Mouse (Mus musculus) limb, embryonic 11.5 days (tissue): Measurements from ENCODE around the gene Gm21870. TPM values are rescaled to one million over a fixed set of nuclear protein-coding genes. Genes with fewer than 3 reads are reported as not detected.
"Not testable (repeated sequence)": the region's sequence is repeated elsewhere in the genome, so short reads cannot be mapped to it uniquely, and the experiment has no call there.

Source experiments
- ATAC-seq: fragments of 200-750 bp; cut with Nextera tagmentation; 2 replicates; pipeline ENCODE4 v1.8.0; 2017; ENCODE audit warnings: low read depth; ENCODE audit not compliant: insufficient number of reproducible peaks, low FRiP score, low TSS enrichment
- DNase-seq: peaks from one replicate; pipeline ENCODE4 v3.0.0-alpha.2; 2015; ENCODE audit warnings: low spot score
- H3K27ac ChIP-seq: fragments of 300-500 bp; sonication (generic); replicated peaks from 2 replicates; pipeline ENCODE4 v1.5.1; 2014; ENCODE audit warnings: low read depth, mild to moderate bottlenecking, low read length
- H3K27me3 ChIP-seq: fragments of 300-500 bp; sonication (generic); 2 replicates; pipeline ENCODE4 v1.6.1; 2014; ENCODE audit warnings: mild to moderate bottlenecking, low read length, mixed read lengths; ENCODE audit not compliant: control insufficient read depth, insufficient read depth
- H3K36me3 ChIP-seq: fragments of 300-500 bp; sonication (generic); 2 replicates; pipeline ENCODE4 v1.6.1; 2014; ENCODE audit warnings: mild to moderate bottlenecking, low read length, moderate library complexity, mixed read lengths; ENCODE audit not compliant: control insufficient read depth, insufficient read depth
- H3K4me1 ChIP-seq: fragments of 300-500 bp; sonication (generic); 2 replicates; pipeline ENCODE4 v1.6.1; 2014; ENCODE audit warnings: low read length, mixed read lengths; ENCODE audit not compliant: control insufficient read depth, insufficient read depth
- H3K4me2 ChIP-seq: fragments of 300-500 bp; sonication (generic); 2 replicates; pipeline ENCODE4 v1.6.1; 2014; ENCODE audit warnings: low read depth, mild to moderate bottlenecking, moderate library complexity; ENCODE audit not compliant: severe bottlenecking
- H3K4me3 ChIP-seq: fragments of 300-500 bp; sonication (generic); 2 replicates; pipeline ENCODE4 v1.5.1; 2014; ENCODE audit warnings: low read depth, low read length
- H3K9ac ChIP-seq: fragments of 300-500 bp; sonication (generic); 2 replicates; pipeline ENCODE4 v1.6.1; 2014; ENCODE audit warnings: mild to moderate bottlenecking, low read length
- H3K9me3 ChIP-seq: fragments of 300-500 bp; sonication (generic); 2 replicates; pipeline ENCODE4 v1.6.1; 2016; ENCODE audit warnings: low read length; ENCODE audit not compliant: control insufficient read depth
- WGBS: fragments of 180-500 bp; shearing (Covaris S2); extraction: QIAGEN DNeasy Blood & Tissue Kit; methylation state at CpG from one replicate; pipeline ENCODE4 v1.1.7; 2014; 5-methylcytosine and 5-hydroxymethylcytosine counted together
- polyA plus RNA-seq: library from polyadenylated mRNA; unstranded; fragments of >200 nt; fragmentation: Nextera tagmentation; extraction: Ambion mirVana; gene quantifications from 2 replicates; pipeline ENCODE4 v1.2.1, GENCODE M21; 2014

Gm21870 gene
- not detected in 2 replicates for polyA plus RNA-seq

DNA sequence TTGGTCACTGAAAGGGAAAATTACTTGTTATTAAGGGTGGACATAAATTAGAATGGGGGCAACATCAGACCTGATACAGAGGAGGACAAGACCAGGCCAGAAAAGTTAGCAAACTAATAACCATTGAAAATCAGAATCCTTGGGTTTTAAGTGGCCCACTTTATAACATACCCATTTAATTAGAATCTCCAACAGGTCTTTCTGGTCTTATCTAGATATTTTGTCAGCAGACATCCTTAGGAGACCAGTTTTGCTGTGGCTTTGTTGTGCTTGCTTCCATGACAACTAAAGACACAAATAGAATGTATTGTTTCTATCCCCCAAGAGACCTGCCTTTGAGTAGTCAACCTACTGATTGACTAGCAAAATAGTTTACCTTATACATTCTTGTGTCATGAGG, at the start of gene Gm21870:
Gene Gm21870 (minus strand): TSS at position 101 of the 400 bp plus-strand sequence.
- not testable (repeated sequence) for ATAC-seq

DNA sequence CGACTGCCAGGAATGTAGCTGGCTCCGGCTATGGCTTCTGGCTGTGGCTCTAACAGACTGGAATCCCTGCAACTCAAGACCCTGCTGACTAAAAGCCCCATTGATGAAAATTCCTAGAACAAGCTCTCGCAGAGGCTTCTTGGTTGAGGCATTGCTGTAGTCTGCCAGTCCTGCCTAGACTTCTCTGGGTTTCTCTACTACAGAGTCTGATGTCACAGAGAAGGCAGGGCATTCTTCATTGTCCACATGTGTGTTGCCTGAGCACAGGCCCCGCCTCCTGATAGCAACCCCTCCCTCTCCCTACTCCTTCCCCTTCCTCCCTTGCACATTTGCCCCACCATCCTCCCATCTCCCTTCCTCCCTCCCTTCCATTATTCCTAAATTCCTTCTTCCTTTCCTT, 30.2 kb downstream of the Gm21870 start, which contains the start of gene Btbd35f6:
Gene Btbd35f6 (minus strand): TSS at position 101 of the 400 bp plus-strand sequence.
- H3K9ac ChIP-seq, DNase-seq, H3K4me3 ChIP-seq, H3K27ac ChIP-seq, H3K4me2 ChIP-seq, H3K36me3 ChIP-seq, H3K4me1 ChIP-seq, H3K9me3 ChIP-seq, H3K27me3 ChIP-seq, ATAC-seq: not testable (repeated sequence)
- no CpG with 5 or more reads among the region's 4 CpGs for WGBS

More for the DNA sequence above, at the start of gene Gm21870:
- H3K36me3 ChIP-seq, H3K9me3 ChIP-seq, H3K4me1 ChIP-seq, H3K9ac ChIP-seq, H3K27me3 ChIP-seq, DNase-seq, H3K4me2 ChIP-seq, H3K27ac ChIP-seq, H3K4me3 ChIP-seq: not testable (repeated sequence)

Other genes starting within 250 kb of the Gm21870 start
- not detected in 2 replicates for gene Btbd35f6, start 30.3 kb downstream of the Gm21870 start, polyA plus RNA-seq
- not detected in 2 replicates for gene Btbd35f9, start 174.7 kb upstream of the Gm21870 start, polyA plus RNA-seq